Mouse (Mus musculus): ENCODE results near the gene Cstad. TPM values are rescaled to one million over a fixed set of nuclear protein-coding genes. Genes with fewer than 3 reads are reported as not detected.

Cstad gene
- polyA plus RNA-seq, 1 experiment from 2014 or later, result 1.4 TPM

- H3K4me3 ChIP-seq (ENCODE audit: low read length), result no peak overlapping the region
- H3K4me1 ChIP-seq (ENCODE audit: control insufficient read depth, insufficient read depth, low read length), result peaks cover 17% of the 10 kb centered on the region
- no peak overlapping the region for H3K9ac ChIP-seq (ENCODE audit: low read length)
- H3K4me2 ChIP-seq (ENCODE audit: low read depth, low read length), result no peak overlapping the region
- ATAC-seq (replicated peaks; ENCODE audit: extremely low read depth, insufficient read depth, low FRiP score), result no peak
- WGBS, result 61% methylated on average over 4 of the region's 4 CpGs
- H3K27ac ChIP-seq (ENCODE audit: low read length), result no peak overlapping the region
- no peaks in the 10 kb centered on the region for H3K36me3 ChIP-seq (ENCODE audit: control insufficient read depth, insufficient read depth)
- H3K9me3 ChIP-seq (replicated peaks; ENCODE audit: control insufficient read depth, low read length), result no peaks in the 10 kb centered on the region
- no peaks in the 10 kb centered on the region for H3K27me3 ChIP-seq (ENCODE audit: control insufficient read depth, insufficient read depth, low read length)
Measured at GRCm38 (mm10) chr2:30589781-30590180, 5.1 kb upstream of the Cstad start.

GRCm38 (mm10) chr2:30590909-30591308 lies 3.9 kb upstream of the Cstad start:
- Histone ChIP-seq H3K36me3 (ENCODE audit: control insufficient read depth, insufficient read depth) (no peaks in the 10 kb centered on the region), H3K4me3 (ENCODE audit: low read length) (peak overlapping the region; percentile 35), H3K9ac (ENCODE audit: low read length) (peak overlapping the region; percentile 61; the same call in 1 of the 2 replicates), H3K27me3 (ENCODE audit: control insufficient read depth, insufficient read depth, low read length) (no peaks in the 10 kb centered on the region), H3K27ac (ENCODE audit: low read length) (peak overlapping the region; percentile 56), H3K4me1 (ENCODE audit: control insufficient read depth, insufficient read depth, low read length) (peaks cover 25% of the 10 kb centered on the region), H3K9me3 (replicated peaks; ENCODE audit: control insufficient read depth, low read length) (no peaks in the 10 kb centered on the region), H3K4me2 (ENCODE audit: low read depth, low read length) (peak overlapping the region; percentile 62)
- ATAC-seq (replicated peaks; ENCODE audit: extremely low read depth, insufficient read depth, low FRiP score), result peak; percentile 39; the same call in 1 of the 2 replicates
- WGBS, result 7% methylated on average over 3 of the region's 3 CpGs

GRCm38 (mm10) chr2:30592391-30592790 lies 2.4 kb upstream of the Cstad start:
- Histone ChIP-seq H3K9ac (ENCODE audit: low read length) (no peak overlapping the region), H3K4me1 (ENCODE audit: control insufficient read depth, insufficient read depth, low read length) (peaks cover 26% of the 10 kb centered on the region)
- WGBS, result 64% methylated on average over 6 of the region's 6 CpGs

GRCm38 (mm10) chr2:30592951-30593350 lies 1.9 kb upstream of the Cstad start:
- Histone ChIP-seq H3K27me3 (ENCODE audit: control insufficient read depth, insufficient read depth, low read length) (no peaks in the 10 kb centered on the region), H3K4me2 (ENCODE audit: low read depth, low read length) (no peak overlapping the region), H3K36me3 (ENCODE audit: control insufficient read depth, insufficient read depth) (no peaks in the 10 kb centered on the region), H3K27ac (ENCODE audit: low read length) (no peak overlapping the region), H3K4me3 (ENCODE audit: low read length) (no peak overlapping the region), H3K9ac (ENCODE audit: low read length) (no peak overlapping the region), H3K4me1 (ENCODE audit: control insufficient read depth, insufficient read depth, low read length) (peaks cover 26% of the 10 kb centered on the region), H3K9me3 (replicated peaks; ENCODE audit: control insufficient read depth, low read length) (no peaks in the 10 kb centered on the region)
- whole genome bisulfite sequencing, result 83% methylated on average over 6 of the region's 6 CpGs
- no peak for ATAC-seq (replicated peaks; ENCODE audit: extremely low read depth, insufficient read depth, low FRiP score)

More at GRCm38 (mm10) chr2:30592391-30592790, 2.4 kb upstream of the Cstad start:
- no peak overlapping the region for H3K4me3 ChIP-seq (ENCODE audit: low read length)
- no peak overlapping the region for H3K4me2 ChIP-seq (ENCODE audit: low read depth, low read length)
- no peaks in the 10 kb centered on the region for H3K36me3 ChIP-seq (ENCODE audit: control insufficient read depth, insufficient read depth)
- no peaks in the 10 kb centered on the region for H3K9me3 ChIP-seq (replicated peaks; ENCODE audit: control insufficient read depth, low read length)
- H3K27me3 ChIP-seq (ENCODE audit: control insufficient read depth, insufficient read depth, low read length), result no peaks in the 10 kb centered on the region
- no peak overlapping the region for H3K27ac ChIP-seq (ENCODE audit: low read length)
- no peak for ATAC-seq (replicated peaks; ENCODE audit: extremely low read depth, insufficient read depth, low FRiP score)

GRCm38 (mm10) chr2:30593636-30594310 lies 1.1 kb upstream of the Cstad start:
- Histone ChIP-seq H3K36me3 (ENCODE audit: control insufficient read depth, insufficient read depth) (no peaks in the 10 kb centered on the region), H3K27ac (ENCODE audit: low read length) (peak overlapping the region; percentile 99), H3K27me3 (ENCODE audit: control insufficient read depth, insufficient read depth, low read length) (no peaks in the 10 kb centered on the region), H3K9ac (ENCODE audit: low read length) (peak overlapping the region; percentile 87), H3K4me3 (ENCODE audit: low read length) (peak overlapping the region; percentile 67), H3K4me1 (ENCODE audit: control insufficient read depth, insufficient read depth, low read length) (peaks cover 26% of the 10 kb centered on the region), H3K4me2 (ENCODE audit: low read depth, low read length) (peak overlapping the region; percentile 92), H3K9me3 (replicated peaks; ENCODE audit: control insufficient read depth, low read length) (no peaks in the 10 kb centered on the region)
- ATAC-seq (replicated peaks; ENCODE audit: extremely low read depth, insufficient read depth, low FRiP score), result no peak
- 74% methylated on average over 13 of the region's 13 CpGs for WGBS

GRCm38 (mm10) chr2:30595796-30596195 lies 956 bp downstream of the Cstad start:
- 76% methylated on average over 4 of the region's 4 CpGs for WGBS
- Histone ChIP-seq H3K9me3 (replicated peaks; ENCODE audit: control insufficient read depth, low read length) (no peaks in the 10 kb centered on the region), H3K4me2 (ENCODE audit: low read depth, low read length) (0 out of 2 replicates have a peak overlapping the region, but pooled peaks have one; percentile 92), H3K27ac (ENCODE audit: low read length) (peak overlapping the region; percentile 99), H3K9ac (ENCODE audit: low read length) (peak overlapping the region; percentile 87), H3K4me3 (ENCODE audit: low read length) (peak overlapping the region; percentile 67; the same call in 1 of the 2 replicates), H3K27me3 (ENCODE audit: control insufficient read depth, insufficient read depth, low read length) (no peaks in the 10 kb centered on the region), H3K36me3 (ENCODE audit: control insufficient read depth, insufficient read depth) (no peaks in the 10 kb centered on the region), H3K4me1 (ENCODE audit: control insufficient read depth, insufficient read depth, low read length) (peaks cover 36% of the 10 kb centered on the region)
- no peak for ATAC-seq (replicated peaks; ENCODE audit: extremely low read depth, insufficient read depth, low FRiP score)

GRCm38 (mm10) chr2:30599621-30600020 lies 4.8 kb downstream of the Cstad start:
- WGBS, result 49% methylated on average over 3 of the region's 3 CpGs
- Histone ChIP-seq H3K27ac (ENCODE audit: low read length) (peak overlapping the region; percentile 84; the same call in 1 of the 2 replicates), H3K4me3 (ENCODE audit: low read length) (no peak overlapping the region), H3K9me3 (replicated peaks; ENCODE audit: control insufficient read depth, low read length) (no peaks in the 10 kb centered on the region), H3K36me3 (ENCODE audit: control insufficient read depth, insufficient read depth) (no peaks in the 10 kb centered on the region), H3K9ac (ENCODE audit: low read length) (no peak overlapping the region), H3K27me3 (ENCODE audit: control insufficient read depth, insufficient read depth, low read length) (no peaks in the 10 kb centered on the region), H3K4me2 (ENCODE audit: low read depth, low read length) (no peak overlapping the region), H3K4me1 (ENCODE audit: control insufficient read depth, insufficient read depth, low read length) (peaks cover 37% of the 10 kb centered on the region)
- no peak for ATAC-seq (replicated peaks; ENCODE audit: extremely low read depth, insufficient read depth, low FRiP score)

GRCm38 (mm10) chr2:30600291-30600690 lies 5.5 kb downstream of the Cstad start:
- ATAC-seq (replicated peaks; ENCODE audit: extremely low read depth, insufficient read depth, low FRiP score), result peak; percentile 32; the same call in 1 of the 2 replicates
- 5% methylated on average over 9 of the region's 9 CpGs for WGBS
- H3K4me1 ChIP-seq (ENCODE audit: control insufficient read depth, insufficient read depth, low read length), result peaks cover 41% of the 10 kb centered on the region

More at GRCm38 (mm10) chr2:30600291-30600690, 5.5 kb downstream of the Cstad start:
- H3K4me2 ChIP-seq (ENCODE audit: low read depth, low read length), result peak overlapping the region; percentile 47
- H3K27me3 ChIP-seq (ENCODE audit: control insufficient read depth, insufficient read depth, low read length), result no peaks in the 10 kb centered on the region
- no peaks in the 10 kb centered on the region for H3K9me3 ChIP-seq (replicated peaks; ENCODE audit: control insufficient read depth, low read length)
- peak overlapping the region; percentile 11 for H3K4me3 ChIP-seq (ENCODE audit: low read length)
- peak overlapping the region; percentile 67 for H3K9ac ChIP-seq (ENCODE audit: low read length)
- H3K36me3 ChIP-seq (ENCODE audit: control insufficient read depth, insufficient read depth), result no peaks in the 10 kb centered on the region
- peak overlapping the region; percentile 84 for H3K27ac ChIP-seq (ENCODE audit: low read length)

Measured in heart, embryonic 16.5 days (tissue).